Mouse (Mus musculus) G1E (cell line): ENCODE measurements around the gene Eif2b2.

Experiments used
- CTCF ChIP-seq: IDR thresholded peaks from 2 replicates; pipeline ENCODE4 v1.5.1; 2012; ENCODE audit warnings: low read depth, low read length, inconsistent platforms, mixed read lengths
- GATA1 ChIP-seq: IDR thresholded peaks from 2 replicates; pipeline ENCODE4 v1.6.1; 2012; ENCODE audit warnings: borderline replicate concordance, low read length, inconsistent platforms, mixed read lengths
- POLR2AphosphoS5 ChIP-seq: IDR thresholded peaks from 2 replicates; pipeline ENCODE4 v1.6.1; 2012; ENCODE audit warnings: low read depth, low read length, inconsistent platforms; ENCODE audit not compliant: insufficient replicate concordance
- TAL1 ChIP-seq: conservative IDR thresholded peaks from 2 replicates; pipeline ENCODE4 v1.6.1; 2012; ENCODE audit warnings: low read depth, low read length, inconsistent platforms, mixed read lengths

GRCm38 (mm10) chr12:85193923-85194622, 25.2 kb upstream of the Eif2b2 start:
- TF ChIP-seq CTCF (no peak), POLR2AphosphoS5 (no peak), TAL1 (no peak; the same call in 1 of the 2 replicates), GATA1 (no peak)
